Mouse (Mus musculus) c-Kit-positive CD71-negative TER-119-negative erythroid progenitor cells, embryonic 14.5 days (primary cell): ENCODE measurements around the gene Tmub2.

Experiments used
- DNase-seq: peaks from one replicate; pipeline ENCODE4 v3.0.0-alpha.2; 2013; ENCODE audit warnings: low read depth

The Tmub2 gene

DNA sequence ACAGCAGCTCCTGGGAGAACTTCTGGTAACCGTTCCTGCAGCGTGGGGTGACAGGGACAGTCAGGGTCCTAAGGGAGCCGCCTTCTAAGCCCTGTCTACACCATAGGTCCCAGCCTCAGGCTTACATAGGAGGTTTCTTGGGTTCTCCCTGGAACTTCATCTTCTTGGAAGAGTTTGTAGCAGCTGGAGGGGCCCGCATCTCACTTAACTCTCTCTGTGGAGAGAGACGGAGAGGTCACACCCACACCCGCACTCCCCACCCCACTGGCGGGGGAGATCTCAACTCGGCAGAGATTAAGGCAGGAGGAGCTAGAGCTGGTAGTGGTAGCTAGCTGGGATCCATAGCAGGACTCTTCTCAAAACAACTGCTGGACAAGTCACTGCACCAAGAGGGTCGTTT lies 23.4 kb downstream of the Tmub2 start:
- no peak for DNase-seq

DNA sequence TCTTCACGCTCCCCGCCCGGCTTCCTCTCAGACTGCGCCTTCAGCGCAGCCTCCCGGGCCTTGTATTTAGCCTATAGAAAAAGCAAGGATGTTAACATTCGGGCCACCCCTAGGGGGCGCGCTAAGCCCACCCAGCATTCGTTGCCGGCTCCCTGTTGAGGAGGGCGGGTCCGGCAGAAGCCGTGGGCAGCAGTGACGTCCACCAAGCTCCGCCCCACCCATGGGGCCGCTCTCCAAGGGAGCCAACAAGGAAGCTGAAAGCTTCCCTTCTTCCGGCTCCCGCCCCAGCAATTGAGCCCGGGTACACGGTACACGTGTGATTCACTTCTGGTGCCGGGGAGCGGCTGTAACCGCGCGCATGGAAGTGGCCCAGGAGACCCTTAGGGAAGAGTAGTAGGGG lies 24.2 kb downstream of the Tmub2 start:
- peak; percentile 95 for DNase-seq

DNA sequence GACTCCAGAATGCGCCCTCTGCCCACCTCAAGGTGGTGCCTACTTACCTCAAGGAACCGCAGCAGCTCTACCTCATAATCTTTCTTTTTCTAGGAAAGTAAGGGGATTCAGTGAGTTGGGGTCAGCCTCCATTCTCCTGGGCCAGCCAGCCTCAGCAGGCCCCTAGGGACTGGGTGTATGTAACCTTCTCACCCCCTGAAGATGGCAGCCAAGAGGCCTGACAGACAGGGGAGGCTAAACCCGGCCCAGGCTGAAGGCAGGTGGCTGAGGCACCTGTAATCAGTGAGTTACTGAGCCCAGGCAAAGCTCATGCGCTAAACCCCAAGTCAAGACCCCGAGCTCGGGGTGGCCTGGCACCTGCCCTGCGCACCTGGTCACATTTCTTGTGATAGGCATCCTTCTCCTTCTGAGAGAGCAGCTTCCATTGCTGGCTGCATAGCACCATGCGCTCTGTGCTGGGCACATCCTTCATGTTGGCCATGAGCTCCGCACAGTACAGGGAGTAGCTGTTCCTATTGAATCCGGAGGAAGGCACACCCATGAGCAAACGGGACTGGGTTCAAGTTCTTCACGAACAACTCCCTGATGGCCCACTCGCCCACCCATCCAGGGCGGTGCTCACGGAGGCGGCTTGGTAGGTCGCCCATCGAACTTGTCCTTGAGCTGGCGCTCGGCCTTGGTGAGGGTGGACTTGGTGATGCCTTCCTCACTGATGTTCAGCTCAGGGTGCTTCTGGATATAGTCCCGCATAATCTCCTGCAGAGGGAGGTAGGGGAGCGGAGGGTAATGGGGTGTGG lies 25.3 kb downstream of the Tmub2 start:
- DNase-seq, result no peak

DNA sequence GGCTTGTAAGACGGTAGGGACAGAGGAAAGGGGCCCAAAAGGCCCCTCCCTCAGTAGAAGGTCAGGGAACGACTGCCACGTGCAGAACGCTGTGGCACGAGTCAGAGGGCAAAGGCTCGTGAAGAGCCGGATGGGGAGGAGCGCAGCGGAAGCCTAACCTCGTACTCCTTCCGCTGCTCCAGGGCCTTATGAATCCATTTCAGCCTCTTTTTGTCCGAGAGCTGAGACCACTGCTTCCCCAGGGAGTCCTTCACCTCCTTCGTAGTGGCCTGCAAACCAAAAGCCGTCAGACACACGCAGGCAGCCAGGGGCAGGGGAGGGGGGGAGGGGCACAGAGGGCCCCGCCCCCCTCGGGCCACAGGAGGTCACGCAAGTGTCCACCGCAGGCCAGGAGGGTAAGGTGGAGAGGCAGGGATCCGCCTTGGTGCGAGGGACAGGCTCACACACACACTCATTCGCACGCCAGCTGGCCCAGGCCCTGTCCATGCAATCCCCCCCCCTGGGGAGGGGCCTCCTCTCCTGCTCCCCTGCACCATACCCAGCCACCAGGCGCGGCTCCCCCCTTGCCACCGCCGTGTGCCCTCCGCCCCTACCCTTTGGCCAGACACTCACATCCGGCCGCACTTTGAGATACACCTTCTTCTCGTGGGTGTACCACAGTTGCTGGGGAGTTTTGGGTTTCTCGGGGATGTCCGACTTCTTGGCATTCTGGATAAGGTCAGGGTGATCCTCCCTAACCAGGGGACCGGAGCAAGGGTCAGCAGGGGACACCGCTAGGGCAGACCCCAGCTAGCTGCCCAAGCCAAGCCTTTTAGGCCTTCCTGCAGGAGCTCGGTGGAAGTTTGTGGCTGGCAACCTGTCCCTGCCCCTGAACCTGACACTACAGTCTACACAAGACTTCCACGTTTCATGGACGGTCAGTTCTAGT lies 26.3 kb downstream of the Tmub2 start:
- DNase-seq, result no peak

DNA sequence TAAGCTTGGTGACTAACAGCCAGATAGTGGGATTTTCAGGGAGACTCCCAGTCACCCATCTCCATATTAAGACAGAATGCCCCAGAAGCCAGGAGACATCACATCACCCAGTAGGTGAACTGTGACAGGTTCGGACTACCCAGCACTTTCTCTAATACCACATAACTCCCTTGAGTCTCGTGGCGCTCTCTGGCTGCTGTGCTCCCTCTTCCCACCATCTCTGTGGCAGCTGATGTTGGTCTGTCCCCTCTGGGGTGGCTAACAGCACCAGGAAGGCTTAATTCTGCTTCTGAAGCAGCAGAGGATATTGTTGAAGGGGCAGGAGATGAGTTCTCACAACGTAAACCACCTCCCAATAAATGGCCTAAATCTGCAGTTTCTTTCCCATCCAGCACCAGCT lies 27.2 kb downstream of the Tmub2 start:
- DNase-seq, result no peak

DNA sequence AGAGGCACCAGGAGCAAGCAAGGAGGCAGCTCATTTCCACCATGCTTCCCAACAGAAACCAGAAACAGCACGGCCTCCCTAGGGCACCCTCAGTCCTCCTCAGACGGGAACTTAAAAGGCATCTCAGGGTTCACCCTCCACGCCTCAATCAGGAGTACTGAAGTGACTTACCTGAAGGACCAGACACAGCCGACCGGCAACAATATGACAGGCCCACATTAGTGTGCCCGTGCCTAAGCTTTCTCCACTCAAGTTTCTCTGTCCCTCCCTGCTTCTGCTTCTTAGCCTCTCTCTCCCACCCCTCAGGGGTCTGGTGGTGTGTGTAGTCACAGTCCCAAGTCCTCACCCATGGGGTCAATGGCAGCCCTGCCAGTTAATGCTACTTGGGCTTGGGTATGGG lies 27.9 kb downstream of the Tmub2 start:
- DNase-seq, result no peak

DNA sequence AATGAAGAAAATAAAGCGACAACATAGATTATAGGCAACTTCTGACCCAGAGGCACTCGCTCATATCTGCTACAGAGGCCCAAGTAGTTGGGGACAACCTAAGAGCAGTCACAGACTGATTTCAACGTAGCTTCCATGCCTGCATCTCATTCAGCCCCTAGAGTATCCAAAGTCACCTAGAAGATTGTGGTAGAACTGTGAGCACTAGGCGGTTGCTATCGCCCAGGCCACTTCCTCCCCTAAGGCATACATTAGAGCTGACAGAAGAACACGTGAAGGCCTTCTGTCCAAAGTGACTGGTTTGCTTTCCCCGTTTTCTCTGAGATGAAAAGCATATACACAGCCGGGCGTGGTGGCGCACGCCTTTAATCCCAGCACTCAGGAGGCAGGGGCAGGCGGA lies 29.6 kb downstream of the Tmub2 start:
- no peak for DNase-seq

DNA sequence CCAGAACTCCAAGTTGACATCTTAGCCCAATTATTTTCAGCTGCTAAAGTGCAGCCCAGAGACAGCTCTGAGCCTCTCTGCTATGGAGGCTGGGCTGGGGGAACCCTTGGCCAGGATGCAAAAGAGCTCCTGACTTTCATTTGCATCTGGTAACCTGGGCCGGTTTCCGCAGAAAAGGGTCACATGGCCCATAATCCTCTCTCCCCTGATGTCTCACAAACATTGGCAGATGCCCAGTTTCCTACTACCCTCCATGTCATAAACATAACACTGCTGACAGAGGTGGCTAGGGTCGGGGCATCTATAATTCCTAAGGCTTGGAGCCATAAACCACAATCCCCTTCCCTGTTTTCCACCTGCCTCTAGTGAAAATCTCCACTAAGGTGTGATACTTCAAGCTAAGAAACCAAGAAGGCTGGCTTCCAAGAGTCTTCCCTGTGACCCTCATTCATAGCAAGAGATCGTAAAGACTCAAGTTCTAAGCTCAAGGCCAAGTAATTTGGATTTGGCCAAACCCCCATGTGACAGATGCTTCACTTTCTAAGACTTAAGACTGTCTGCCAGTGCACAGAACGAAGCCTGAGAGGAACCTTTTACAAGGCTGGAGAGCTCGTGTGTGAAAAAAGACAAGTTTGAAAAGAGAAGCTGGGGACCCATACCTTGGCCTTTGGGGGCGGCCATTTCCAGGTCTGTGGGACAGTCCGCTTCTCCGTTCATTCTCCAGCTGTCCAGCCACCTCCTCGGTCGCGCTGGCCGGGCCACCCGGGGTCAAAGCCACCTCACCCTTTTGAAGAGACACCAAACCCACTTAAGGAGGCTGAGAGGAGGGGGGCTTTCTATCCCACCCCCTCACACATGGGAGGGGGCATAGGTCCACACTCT lies 31.2 kb downstream of the Tmub2 start:
- DNase-seq, result no peak

DNA sequence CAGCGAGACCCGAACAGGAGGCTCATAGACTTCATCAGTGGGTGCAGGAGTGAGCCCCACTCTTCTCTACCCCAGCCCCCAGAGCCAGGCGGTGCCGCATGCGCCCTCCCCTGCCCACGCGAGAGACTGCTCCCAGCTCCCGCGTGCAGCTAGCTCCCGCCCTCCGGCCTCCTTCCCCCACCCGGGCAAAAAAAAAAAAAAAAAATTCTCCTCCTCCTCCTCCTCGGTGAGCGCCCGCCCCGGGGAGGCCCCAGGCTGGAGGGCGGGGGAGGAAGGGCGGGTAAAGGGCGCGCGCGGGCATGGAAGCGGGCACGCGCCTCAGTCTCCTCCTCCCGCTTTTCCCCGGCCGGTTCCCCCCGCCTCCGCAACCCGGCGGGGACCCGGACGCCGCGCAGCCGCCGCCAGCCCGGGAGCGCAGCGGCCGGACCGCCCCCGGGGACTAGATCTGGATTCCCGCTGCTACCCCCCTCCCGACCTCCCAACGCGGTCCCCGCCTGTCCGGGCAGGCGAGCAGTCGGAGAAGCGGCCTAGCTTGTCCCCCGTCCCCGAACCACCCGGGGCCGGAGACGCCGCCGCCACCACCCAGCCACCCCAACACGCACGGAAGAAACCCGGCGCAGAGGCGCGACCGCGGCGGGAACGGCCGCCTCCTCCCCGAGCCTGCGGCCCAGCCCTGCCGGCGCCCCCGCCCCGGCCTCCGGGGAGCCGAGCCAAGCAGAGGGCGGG lies 32.0 kb downstream of the Tmub2 start:
- DNase-seq, result no peak

DNA sequence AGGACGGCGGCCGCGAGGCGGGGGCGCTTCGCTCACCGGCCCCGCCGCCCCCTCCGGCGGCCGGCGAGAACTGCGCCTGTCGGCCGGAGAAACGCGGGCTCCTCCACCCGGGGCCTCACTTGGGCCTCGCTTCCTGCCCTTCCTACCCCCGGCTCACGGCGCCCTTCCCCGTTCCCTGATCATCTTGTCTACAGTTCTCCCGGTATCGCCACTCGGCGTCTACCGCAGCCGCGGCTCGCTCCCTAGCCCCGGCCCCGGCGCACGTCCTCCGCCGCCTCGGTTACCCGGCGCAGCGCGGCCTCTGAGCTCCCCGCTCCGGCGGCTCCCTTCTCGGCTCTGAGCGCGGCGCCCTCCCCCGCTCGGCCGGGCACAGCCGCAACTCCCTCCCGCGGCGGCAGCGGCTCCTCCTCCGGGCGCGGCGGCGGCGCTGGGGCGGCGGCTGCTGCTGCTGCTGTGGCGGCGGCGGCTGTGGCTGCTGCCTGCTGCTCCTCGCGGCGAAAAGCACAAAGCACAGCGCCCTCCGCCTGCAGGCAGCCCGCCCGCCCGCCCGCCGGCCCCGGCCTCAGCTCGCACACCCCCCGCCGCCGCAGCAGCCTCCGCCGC lies 32.7 kb downstream of the Tmub2 start:
- no peak for DNase-seq

DNA sequence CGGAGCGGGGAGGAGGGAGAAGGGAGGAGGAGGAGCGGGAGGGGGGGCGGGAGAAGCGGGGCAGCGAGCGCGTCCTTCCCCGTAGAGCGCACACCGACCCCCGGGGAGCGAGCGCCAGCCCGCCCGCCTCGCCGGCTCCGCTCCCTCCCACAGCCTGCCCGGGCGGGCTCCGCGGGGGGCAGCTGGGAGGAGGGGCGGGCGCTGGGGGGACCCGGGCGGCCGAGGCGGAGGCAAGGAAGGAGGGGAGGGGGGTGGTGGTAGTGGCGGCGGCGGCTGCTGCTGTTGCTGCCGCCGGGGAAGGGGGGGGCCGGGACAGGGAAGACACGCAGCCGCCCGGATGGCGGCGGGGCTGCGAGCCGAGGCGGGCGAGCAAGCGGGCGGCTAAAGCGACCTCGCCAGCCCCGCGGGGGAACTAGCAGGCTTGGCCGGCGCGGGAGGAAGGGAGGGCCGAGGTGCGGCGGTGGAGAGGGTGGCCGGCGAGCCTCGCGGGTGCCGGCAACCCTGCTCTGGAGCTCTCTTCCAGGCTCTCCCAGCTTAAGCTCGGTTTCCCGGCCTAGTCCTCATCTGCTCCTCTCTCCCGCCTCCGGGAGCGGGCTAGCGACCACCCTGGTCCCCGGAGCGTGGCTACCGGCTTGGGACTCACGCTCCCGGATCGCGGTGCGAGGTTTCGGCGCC lies 33.3 kb downstream of the Tmub2 start:
- DNase-seq, result no peak

DNA sequence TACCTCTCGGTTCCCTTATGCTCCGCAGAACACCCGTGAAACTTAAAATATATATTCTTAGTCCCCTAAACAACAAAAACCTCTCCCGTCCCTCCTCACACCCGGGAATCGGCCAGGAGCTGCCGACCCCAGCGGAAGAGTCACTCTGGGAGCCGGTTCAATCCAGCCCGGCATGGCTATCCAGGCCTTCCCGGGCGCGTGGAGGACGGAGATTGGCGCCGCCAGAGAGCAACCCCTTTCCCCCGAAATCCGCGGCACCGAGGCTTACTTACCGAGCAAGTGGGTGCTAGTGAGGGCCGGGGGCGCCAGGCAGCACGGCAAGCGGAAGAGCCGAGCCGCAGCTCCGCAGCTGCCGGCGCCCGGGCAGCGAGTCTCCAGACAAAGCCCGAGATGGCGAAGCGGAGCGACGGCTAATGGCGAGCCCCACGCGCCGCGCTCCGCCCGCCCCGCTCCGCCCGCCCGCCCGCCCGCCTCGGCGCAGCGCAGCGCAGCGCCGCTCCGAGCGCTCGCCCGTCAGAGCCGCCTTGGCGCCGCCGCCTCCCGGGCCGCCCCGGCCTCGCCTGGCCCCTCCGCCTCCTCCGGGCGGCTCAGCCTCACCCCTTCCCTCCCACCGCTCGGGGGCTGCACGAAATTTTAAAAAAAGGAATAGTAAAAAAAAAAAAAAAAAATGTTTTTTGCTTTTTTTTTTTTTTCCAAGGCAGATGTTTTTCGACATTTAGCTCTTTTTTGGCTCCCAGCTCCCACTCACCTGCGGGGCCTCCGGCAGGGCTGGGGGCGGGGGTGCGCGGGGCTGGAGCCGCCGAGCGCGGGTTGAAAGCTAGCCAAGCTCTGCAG lies 34.1 kb downstream of the Tmub2 start:
- no peak for DNase-seq

DNA sequence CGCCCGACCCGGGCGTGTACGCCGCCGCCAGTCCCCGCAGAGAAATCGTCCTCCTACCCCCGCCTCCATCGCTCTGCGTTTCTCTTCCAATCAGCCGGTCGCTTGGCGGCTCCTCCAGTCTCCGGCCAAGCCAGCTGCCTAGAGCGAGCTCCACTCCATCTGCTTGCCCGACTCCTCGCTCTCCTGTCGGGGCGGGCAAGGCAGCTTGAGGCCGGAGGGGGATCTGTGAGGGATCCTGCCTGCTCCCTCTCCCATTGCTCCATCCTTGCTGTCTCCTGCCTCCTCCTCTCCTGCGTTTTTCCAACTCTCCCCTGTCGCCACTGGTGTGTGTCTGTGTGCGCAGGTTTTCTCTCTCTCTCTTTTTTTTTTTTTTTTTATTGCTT lies 34.7 kb downstream of the Tmub2 start, which contains the start of gene Ubtf:
Ubtf (minus strand) TSS at position 333 of the 383 bp plus-strand sequence.
- no peak for DNase-seq

DNA sequence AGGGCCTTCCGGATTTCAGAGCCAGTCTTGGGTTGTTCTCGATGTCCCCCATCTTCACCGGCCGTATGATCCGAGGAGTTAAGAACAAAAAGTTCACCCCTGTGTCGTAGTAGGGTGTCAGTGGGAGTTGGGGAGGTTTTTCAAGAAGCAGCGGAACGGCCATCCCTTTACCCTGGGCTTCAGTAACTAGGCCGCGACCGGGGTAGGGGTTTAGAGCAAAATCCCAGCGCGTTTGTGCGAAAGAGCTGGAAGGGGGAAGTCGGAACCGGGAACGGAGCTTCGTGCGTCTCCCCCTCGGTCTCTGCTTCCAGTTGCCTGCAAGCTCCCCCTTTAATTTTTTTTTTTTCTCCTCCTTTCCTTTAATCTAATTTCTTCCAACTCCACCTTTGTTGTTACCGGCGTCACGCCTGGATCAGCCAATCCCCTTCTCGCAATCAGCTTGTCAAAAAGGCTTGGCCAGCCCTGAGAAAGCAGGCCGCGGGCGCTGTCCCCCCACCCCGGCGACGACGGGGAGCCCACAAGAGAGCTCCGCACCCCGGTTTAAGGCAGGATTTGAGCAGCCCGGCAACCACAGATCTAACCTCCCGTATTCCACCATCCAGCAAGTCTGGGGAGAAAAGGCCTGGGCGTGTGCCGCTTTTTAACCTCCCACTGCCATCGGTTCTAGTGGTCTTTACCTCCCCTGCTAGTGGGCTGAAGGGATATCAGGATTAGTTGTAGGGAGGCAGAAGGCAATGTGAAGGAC lies 35.4 kb downstream of the Tmub2 start:
- DNase-seq, result no peak

DNA sequence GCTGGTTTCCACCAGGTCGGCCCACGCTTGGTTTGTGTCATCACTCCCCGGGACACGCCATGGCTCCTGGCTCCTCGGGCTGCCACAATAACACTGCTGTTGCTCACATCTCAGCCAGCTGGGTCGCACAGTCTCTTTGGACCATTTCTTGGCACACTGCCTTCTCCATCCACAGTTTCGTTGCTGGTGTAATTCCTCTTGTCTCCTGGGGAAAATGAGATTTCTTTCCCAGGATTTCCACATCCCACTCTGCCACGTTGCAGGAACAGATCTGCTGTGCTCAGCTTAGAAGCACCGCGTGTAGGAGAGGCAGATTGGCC lies 35.9 kb downstream of the Tmub2 start:
- no peak for DNase-seq

DNA sequence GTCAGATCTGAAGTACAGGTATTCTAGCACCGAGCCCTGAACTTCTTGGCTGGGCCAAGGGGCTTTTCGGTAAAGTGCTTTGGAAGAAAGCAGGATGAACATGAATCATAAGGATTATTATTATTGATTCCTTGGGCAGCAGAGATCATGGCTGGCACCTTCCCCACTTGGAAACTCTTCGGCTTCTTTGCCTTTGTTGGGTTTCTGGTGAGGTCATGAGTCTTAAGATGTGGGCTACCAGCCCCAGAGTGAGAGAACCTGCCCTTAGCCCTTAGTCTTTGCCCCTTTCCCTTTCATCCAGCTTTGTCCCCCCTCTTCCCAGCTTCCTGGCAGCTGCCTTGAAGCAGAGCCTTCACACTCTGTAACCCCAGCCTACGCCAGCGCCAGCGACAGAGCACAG lies 37.2 kb downstream of the Tmub2 start:
- DNase-seq, result no peak

DNA sequence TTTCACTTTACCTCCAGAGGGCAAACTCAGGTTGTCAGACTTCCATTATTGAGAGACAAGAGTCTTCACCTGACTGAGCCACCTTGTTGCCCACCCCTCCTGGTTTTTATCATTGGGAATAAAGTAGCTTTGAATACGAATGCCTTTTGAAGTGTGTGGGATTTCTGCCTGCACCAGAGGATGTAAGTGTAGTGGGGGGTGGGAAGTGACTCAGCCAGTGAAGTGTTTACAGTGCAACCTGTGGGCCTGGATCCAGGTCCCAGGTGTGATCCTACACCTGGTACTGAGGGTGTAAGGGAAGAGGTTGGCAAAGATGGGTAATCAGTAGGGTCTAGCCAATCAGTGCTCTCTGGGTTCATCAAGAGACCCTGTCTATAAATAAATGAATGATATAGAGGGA lies 38.8 kb downstream of the Tmub2 start:
- no peak for DNase-seq

DNA sequence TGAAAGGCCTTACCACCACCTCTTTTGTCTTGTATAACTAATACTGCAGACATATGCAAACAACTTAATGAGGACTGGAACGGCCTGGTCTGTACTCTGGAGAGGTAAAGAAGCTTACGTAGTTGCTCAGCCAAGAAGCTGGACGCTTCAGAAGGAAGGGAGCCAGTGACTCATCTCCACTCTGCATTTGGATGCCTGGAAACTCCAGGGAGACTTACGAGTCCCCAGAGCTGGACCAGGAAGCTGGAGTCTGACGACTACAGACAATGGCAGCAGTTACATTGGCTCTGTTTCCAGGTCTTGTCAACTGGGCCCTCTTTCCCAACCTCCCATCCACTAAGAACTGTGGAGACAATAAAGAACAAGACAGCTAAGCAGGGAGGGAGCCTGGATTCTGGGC lies 42.5 kb downstream of the Tmub2 start:
- DNase-seq, result no peak

DNA sequence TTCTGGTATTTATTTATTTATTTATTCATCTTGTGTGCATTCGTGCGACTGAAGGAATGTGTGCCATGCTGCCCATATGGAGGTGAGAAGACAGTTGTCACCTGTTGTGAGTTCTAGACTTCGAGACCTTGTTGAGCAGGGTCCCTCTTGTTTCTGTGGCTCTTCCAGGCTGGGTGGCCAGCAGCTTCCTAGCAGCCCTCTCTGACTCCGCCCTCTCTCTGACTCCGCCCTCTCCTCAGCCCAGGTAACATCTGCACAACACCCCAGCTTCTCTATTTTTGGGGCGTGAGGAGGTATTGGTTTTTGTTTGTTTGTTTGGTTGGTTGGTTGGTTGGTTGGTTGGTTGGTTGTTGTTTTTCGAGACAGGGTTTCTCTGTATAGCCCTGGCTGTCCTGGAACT lies 43.1 kb downstream of the Tmub2 start:
- no peak for DNase-seq
